Mouse (Mus musculus): ENCODE data around the gene Krt87. TPM values are rescaled to one million over a fixed set of nuclear protein-coding genes. Genes with fewer than 3 reads are reported as not detected.

Gene Krt87
- total RNA-seq, 1 experiment from 2014 or later: not detected

DNA sequence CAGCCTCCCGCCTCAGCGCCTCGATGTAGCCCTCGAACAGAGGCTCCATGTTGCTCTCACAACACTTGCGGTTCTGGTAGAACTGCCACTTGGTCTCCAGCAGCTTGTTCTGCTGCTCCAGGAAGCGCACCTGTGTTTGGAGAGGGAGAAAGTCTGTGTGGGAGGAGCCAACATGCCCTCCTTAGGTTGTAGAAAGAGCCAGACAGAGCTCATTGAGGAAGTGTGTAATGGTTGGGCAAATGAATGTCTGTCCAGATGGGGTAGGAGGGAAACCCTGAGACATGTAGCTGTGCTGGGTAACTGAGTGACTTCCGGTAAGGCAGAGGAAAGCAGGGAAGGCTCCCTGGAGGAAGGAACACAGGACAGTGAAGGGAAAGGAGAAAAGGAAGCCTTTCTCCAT, 2.0 kb downstream of the Krt87 start:
- no peak for ATAC-seq (ENCODE audit: extremely low read depth, insufficient number of reproducible peaks, low FRiP score, poor library complexity, severe bottlenecking)

DNA sequence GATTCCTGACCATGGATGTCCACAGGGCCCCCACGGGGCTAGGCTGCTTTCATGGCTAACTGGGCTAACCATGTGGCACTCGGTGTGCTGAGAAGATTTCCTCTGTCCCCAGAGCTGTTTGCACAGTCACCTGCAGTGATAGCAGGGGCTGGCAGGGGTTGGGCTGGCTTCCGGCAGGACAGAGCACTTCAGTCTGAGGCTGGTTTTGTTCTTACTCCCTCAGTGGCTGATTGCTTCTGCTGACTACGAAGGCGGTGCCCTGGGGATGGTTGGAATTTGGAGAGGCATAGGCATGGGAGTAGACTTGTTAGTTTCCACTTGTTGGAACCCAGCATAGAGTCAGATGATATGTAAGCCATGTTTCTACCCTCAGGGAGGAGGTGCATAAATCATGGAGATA, 13.7 kb downstream of the Krt87 start:
- no peak for ATAC-seq (ENCODE audit: extremely low read depth, insufficient number of reproducible peaks, low FRiP score, poor library complexity, severe bottlenecking)

DNA sequence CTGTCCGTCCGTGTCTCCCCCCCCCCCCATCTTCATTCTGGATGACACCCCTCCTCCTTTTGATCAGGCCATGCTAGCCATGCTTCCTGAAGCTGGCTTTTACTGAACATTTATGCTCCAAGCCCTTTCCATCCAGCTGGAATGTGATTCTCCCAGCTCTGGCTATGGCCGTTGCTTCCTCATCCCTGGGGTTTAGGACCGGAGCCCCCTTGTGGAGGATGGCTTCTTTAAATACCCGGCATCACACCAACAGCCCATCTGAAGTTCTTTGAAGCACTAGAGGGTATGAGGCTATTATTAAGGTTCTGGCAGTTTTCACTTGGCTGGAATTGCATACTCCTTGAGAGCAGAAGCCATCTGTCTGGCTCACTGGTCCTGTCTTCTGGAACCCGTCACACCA, 17.7 kb downstream of the Krt87 start:
- ATAC-seq (ENCODE audit: extremely low read depth, insufficient number of reproducible peaks, low FRiP score, poor library complexity, severe bottlenecking): no peak

GRCm38 (mm10) chr15:101418950-101419349, 19.7 kb downstream of the Krt87 start:
- ATAC-seq (ENCODE audit: extremely low read depth, insufficient number of reproducible peaks, low FRiP score, poor library complexity, severe bottlenecking): no peak

- no peak for ATAC-seq (ENCODE audit: extremely low read depth, insufficient number of reproducible peaks, low FRiP score, poor library complexity, severe bottlenecking)
Measured at GRCm38 (mm10) chr15:101414807-101415565, 23.6 kb downstream of the Krt87 start.

DNA sequence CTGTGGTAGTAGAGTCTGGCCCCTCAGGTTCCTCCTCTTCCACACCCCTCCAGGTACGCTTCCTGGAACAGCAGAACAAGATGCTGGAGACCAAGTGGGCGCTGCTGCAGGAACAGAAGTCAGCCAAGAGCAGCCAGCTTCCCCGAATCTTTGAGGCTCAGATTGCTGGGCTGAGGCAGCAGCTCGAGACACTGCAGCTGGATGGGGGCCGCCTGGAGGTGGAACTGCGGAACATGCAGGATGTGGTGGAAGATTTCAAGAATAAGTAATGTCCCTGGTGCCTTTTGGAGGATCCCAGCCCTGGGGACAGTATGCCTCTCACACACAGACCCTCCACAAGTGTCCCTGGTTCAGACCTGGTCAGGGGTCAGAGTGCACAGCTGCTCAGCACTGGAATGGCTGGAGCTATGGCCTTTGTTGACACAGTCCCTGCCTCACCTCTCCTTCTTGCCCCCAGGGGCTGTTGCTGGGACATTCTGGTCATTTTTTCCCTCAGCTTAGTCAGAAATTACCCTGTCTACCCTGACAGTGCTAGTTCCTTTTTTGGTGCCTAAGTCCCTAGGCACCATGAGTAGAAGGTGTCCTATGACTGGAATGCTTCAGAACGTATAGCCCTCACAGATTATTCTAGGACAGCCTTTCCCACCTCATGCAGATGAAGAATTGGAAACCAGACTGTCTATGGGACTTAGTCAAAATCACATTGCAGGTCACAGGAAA, 24.5 kb downstream of the Krt87 start:
- no peak for ATAC-seq (ENCODE audit: extremely low read depth, insufficient number of reproducible peaks, low FRiP score, poor library complexity, severe bottlenecking)

DNA sequence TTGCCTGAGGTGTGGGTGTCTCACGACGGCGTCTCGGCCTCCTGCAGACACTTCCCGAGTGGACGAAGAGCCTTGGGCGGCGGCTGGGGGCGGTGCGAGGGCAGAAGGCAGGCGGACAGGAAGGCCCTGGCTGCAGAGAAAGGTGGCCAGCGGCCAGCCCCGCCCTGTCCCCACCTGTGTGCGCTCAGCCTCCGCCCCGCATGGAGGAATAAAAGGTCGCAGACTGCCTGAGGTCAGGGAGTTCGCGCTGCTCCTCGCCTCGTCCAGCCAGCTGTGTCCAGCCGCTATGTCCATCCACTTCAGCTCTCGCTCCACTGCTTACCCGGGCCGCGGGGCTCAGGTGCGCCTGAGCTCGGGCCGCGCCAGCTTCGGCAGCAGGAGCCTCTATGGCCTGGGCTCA, 26.4 kb downstream of the Krt87 start:
- no peak for ATAC-seq (ENCODE audit: extremely low read depth, insufficient number of reproducible peaks, low FRiP score, poor library complexity, severe bottlenecking)

DNA sequence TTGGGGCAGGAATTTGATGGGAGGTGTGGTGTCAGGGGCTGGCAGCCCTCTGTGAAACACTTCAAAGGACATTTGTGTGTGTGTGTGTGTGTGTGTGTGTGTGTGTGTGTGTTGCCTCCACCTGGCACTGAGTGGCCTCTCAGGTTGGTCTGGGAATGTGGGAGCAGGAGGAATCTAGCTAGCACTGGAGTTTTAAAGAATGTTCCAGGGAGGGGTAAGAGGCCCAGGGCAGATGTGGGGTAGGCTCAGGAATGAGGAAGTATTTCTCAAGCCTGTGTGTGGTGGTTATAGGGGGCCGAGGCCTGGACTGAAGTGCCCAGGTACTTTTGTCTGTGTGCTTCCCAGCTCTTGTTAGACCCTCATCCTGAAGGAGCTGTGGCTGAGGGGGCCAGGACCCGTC, 27.8 kb downstream of the Krt87 start, which contains the start of gene Krt7:
Gene Krt7, plus strand, starts transcription at position 269 of the 400 bp plus-strand sequence.
- no peak for ATAC-seq (ENCODE audit: extremely low read depth, insufficient number of reproducible peaks, low FRiP score, poor library complexity, severe bottlenecking)

GRCm38 (mm10) chr15:101398269-101398668, 40.3 kb downstream of the Krt87 start:
- ATAC-seq (ENCODE audit: extremely low read depth, insufficient number of reproducible peaks, low FRiP score, poor library complexity, severe bottlenecking): no peak

GRCm38 (mm10) chr15:101397683-101398082, 40.9 kb downstream of the Krt87 start:
- ATAC-seq (ENCODE audit: extremely low read depth, insufficient number of reproducible peaks, low FRiP score, poor library complexity, severe bottlenecking): no peak

DNA sequence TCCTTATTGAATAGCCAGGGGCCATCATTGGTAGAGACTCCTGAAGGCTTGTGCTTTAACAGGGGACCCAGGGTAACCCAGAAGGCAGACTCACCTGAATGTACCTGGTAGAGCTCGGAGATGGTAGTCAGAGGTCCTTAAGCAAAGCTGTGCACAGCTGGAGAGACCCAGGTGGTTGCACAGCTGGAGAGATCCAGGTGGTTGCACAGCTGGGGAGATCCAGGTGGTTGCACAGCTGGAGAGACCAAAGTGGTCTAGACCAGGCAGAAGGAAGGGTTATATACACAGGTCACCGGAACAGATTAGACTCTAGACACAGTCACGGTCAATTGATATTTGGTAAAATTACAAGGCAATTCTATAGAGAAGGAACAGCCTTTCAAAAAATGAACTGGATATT, 41.7 kb downstream of the Krt87 start:
- no peak for ATAC-seq (ENCODE audit: extremely low read depth, insufficient number of reproducible peaks, low FRiP score, poor library complexity, severe bottlenecking)

GRCm38 (mm10) chr15:101396466-101396865, 42.1 kb downstream of the Krt87 start:
- no peak for ATAC-seq (ENCODE audit: extremely low read depth, insufficient number of reproducible peaks, low FRiP score, poor library complexity, severe bottlenecking)

DNA sequence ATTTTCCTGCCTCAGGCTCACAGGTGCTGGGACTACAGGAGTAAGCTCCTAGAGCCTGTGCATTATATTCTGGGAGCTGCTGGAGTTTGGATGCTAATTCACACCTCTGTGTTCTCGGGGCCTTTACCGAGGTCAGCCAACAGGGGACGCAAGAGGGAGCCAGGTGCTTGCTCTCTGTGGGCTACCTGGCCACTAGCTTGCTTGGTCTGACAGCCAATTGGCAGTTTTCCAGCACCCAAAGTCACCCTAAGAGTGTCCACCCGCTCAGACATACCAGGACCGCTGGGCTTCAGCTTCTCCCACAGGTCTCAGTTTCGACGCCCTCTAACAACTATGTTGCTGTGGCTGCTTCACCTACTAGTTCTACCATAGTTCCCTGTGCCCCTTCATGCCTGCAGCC, 43.7 kb downstream of the Krt87 start:
- ATAC-seq (ENCODE audit: extremely low read depth, insufficient number of reproducible peaks, low FRiP score, poor library complexity, severe bottlenecking): no peak

DNA sequence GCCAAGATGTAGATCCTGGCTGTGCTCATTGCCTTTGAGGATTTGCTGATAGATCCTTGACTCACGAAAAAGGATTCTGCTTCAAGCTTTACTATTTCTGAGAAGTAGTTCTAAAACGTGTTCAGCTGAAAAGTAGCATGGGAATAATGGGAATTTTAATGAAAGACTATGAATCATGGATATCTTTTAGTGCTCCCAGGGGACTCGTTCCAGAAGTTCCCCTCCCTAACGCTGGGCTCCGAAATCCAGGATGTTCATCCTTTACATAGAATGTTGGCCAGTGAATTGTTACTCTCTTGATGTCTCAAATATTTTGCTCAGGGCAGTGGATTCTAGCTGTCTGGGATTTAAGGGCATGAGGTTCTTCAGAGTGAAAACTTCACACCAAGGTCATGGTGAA, 46.4 kb downstream of the Krt87 start:
- ATAC-seq (ENCODE audit: extremely low read depth, insufficient number of reproducible peaks, low FRiP score, poor library complexity, severe bottlenecking): no peak

DNA sequence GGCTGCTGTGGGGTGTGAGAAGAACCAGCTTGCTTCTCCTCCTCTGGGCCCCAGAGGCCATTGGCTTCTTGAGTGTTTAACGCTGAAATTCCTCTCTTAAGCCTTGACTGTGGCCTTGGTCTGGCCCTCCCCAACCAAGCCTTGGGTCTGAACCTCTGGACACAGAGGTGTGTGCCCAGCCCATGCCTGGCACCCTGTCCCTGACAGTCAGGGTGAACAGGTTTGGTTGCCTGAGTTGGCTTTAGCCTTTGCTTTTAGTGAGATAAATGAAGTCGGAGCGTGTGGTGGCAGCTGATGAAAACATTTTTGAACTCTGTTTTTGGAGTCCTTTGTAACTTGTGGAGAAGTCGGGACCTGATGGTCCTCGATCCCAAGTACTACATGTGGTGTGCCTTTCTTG, 48.4 kb downstream of the Krt87 start:
- ATAC-seq (ENCODE audit: extremely low read depth, insufficient number of reproducible peaks, low FRiP score, poor library complexity, severe bottlenecking): no peak

DNA sequence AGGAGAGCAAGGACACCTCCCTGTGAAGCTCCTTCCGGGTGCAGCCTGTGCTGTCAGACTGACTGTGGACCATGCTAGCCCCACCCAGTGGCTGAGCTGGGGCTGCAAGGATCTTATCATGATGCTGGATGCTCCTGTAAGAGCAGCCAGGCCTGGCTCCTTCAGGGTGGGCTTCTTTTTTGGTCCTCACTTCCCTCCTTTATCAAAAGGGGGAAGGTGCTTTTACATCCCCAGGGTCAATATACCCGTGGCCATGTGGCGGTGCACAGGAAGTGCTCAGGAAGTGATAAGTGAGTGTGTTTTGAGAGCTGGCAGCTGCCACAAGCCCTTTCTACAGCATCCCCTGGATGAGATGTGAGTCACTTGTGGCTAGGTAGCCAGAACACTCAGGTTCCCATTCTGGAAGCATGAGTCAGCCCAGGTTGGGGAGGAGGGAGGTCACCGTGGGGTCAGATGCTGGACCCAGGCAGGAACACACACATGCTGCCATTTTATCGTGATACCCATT, 50.5 kb downstream of the Krt87 start:
- ATAC-seq (ENCODE audit: extremely low read depth, insufficient number of reproducible peaks, low FRiP score, poor library complexity, severe bottlenecking): peak; percentile 84

DNA sequence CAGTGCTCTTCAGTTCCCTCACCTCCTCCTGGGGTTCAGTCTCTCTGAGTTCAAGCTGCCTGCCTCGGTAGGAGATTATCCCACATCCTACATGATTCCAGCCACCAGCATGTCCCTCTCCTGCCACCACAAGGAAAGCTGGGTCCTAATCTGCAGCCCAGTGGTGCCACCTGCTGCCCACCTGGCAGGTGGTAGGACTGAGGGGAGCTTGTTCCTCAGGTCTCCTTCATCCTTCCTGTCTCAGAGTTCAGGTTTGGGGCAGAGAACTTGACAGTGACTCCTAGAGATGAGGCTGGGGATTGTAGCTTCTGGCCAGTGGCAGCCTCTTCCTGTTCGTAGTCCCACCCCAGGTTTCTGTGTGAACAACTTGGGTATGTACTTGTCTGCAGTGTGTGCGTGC, 51.4 kb downstream of the Krt87 start:
- ATAC-seq (ENCODE audit: extremely low read depth, insufficient number of reproducible peaks, low FRiP score, poor library complexity, severe bottlenecking): peak; percentile 13; the same call in 1 of the 2 replicates

GRCm38 (mm10) chr15:101385064-101385463, 53.5 kb downstream of the Krt87 start:
- ATAC-seq (ENCODE audit: extremely low read depth, insufficient number of reproducible peaks, low FRiP score, poor library complexity, severe bottlenecking): no peak

DNA sequence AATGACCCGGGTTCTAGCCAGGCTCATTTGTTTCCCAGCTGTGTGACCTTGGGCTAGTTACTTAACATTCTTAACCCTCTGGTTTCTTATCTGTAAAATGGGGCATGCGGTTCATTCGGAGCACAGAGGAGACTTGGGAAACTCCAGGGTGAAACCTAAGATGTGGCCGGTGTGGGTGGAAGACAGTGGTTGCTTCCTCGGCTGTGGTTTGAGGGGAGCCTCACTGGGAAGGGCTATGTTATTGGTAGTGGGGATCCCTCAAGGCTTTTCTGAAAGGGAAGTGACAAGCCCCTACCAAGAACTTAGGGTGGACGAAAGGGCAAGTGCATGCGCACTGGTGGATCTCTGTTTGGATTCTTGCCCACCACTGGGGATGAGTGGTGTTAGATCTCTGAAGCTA, 54.0 kb downstream of the Krt87 start:
- ATAC-seq (ENCODE audit: extremely low read depth, insufficient number of reproducible peaks, low FRiP score, poor library complexity, severe bottlenecking): no peak

DNA sequence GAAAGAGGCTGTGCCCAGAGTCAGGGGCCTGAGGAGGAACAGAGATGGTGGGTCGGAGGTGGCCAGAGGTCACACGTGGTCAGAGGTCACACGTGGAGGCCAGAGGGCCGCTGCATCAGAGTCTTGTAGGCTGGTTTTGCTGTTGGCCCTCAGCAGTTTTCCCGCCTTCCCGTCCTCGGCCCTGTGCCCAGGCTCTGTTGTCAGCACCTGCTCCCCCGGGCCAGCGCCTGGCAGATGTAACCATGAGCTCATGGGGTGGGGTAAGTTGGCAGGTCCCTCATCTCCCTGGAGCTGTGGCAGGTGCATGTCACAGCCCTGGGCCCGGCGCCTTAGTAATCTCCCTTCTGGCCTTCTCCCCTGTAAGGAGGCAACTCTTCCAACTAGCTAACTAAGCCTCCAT, 55.8 kb downstream of the Krt87 start:
- ATAC-seq (ENCODE audit: extremely low read depth, insufficient number of reproducible peaks, low FRiP score, poor library complexity, severe bottlenecking): no peak
